Mouse (Mus musculus) cerebellum, postnatal 10 days (tissue): ENCODE measurements at regions not wholly inside any gene's neighbourhood (a gene's known extent, or its start where the extent isn't known, plus 50 kb on each side); places are given as distances from the start of the nearest gene placed in this dataset.

ENCODE experiments used
- DNase-seq, 2 experiments: peaks; one replicate each; pipeline ENCODE4 v3.0.0; 2021; ENCODE audit warnings: mixed read lengths in 2 of 2

- no peak for DNase-seq
These were observed 643.2 kb downstream of the Rnf144a start for GRCm38 (mm10) chr12:25771856-25772255.

GRCm38 (mm10) chr12:25768644-25769043 is 646.4 kb downstream of the Rnf144a start:
- peak; percentile 88 to 91 for DNase-seq

DNA sequence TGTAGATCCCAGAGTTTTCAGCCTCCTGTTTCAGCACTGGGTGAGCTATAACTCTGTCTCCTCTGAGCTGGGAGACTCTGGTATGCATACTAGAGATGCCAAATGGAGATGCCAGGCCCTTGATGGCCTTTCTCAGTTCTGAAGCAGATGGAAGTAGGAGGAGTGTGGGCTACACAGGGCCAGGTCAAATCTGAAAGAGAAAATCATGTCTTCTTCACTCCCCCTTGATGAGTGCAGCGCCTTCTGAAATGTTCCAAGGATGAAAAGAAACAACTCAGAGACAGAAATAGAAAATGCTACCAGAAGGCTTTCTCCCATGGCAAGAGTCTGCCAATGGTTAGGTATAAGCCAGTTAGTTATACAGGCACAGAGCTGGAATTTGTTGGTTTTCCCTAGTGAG is 652.0 kb downstream of the Rnf144a start:
- no peak for DNase-seq

GRCm38 (mm10) chr12:25757014-25757413 is 658.0 kb downstream of the Rnf144a start:
- DNase-seq: peak; percentile 39 to 53

DNA sequence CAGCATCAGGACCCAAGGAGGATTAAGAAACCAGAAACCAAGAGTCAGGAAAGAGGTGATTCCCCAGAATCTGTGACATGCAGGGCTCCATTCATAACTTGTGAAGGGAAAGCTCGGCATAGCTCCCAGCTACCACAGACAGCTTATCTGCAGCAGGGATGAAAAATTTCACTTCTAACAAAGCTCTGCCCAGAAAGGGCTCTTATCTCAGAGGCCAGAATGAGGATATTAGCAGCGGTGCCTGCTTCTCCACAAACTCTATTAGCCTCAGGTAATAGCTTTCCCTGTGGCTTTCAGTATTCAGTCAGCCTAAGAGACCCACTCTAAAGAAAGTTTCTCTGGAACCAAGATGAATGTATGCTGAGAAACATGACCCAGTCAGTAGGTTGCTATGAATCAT is 636.9 kb upstream of the Id2 start:
- DNase-seq: no peak

DNA sequence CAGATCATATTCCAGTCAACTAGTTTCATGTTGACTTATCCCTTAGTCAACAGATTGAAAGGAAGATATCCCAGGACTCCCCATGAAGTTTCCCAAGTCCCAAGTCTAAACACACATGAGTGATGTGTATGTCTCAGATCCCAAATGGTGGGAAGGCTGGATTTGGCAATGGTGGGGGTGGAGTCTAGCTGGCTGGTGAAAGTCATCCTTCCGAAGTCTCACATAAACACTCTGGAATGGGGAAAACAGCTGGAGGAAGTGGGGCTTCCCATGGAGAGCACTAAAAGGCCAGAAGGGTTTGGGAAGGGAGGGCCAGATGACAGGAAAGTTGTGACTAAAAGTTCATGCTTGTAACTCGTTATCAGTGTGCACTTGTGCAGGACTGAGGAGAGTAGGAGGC is 628.8 kb upstream of the Id2 start:
- DNase-seq: no peak

GRCm38 (mm10) chr12:25711186-25711585 is 614.2 kb upstream of the Id2 start:
- peak in 1 of 2 experiments; percentile 6 for DNase-seq

- DNase-seq: peak in 1 of 2 experiments; percentile 6
These were observed 606.1 kb upstream of the Id2 start for GRCm38 (mm10) chr12:25703023-25703400.

GRCm38 (mm10) chr12:25702176-25703022 is 605.5 kb upstream of the Id2 start:
- DNase-seq: peak; percentile 7

DNA sequence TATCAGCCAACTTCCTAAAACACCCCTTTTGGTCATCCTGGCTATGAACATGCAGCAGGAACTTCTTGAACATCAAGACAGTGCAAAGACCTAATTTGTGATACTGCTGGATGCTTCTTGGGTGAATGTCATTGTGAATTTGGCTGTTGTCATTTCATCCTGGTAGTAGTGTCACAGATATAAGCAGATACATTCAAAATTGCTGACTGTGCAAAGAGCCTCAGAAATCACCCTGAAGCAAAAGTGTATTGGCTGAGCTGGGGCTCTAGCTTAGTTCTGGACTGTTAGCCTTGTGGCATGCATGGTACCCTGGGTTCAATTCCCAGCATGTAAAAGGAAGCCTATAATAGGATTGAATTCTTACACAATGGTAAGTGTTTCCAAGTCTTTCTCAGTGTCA is 590.1 kb upstream of the Id2 start:
- no peak for DNase-seq

GRCm38 (mm10) chr12:25676631-25677030 is 579.7 kb upstream of the Id2 start:
- no peak for DNase-seq

GRCm38 (mm10) chr12:25668336-25668735 is 571.4 kb upstream of the Id2 start:
- DNase-seq: no peak

GRCm38 (mm10) chr12:25654456-25654855 is 557.5 kb upstream of the Id2 start:
- DNase-seq: no peak

- DNase-seq: no peak
These were observed 553.3 kb upstream of the Id2 start for GRCm38 (mm10) chr12:25650237-25650636.

GRCm38 (mm10) chr12:25628081-25628480 is 531.1 kb upstream of the Id2 start:
- DNase-seq: no peak

DNA sequence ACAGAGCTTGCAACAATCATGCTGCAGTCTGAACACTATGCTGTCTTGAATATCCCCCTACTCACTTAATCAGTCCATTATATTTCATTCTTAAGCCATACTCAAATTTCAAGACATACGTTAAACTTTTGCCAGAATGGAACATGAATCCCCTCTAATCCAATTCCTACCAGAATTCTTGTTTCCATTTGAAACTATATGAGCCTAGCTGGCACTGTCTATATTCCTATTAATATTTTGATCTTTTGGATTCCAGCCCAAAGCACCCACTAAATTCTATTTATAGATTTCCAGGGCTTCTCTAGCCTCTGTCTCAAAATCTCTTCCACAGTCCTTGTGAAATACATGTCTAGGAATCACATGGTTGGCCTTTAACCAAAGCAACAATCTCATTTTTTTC is 528.9 kb upstream of the Id2 start:
- no peak for DNase-seq

DNA sequence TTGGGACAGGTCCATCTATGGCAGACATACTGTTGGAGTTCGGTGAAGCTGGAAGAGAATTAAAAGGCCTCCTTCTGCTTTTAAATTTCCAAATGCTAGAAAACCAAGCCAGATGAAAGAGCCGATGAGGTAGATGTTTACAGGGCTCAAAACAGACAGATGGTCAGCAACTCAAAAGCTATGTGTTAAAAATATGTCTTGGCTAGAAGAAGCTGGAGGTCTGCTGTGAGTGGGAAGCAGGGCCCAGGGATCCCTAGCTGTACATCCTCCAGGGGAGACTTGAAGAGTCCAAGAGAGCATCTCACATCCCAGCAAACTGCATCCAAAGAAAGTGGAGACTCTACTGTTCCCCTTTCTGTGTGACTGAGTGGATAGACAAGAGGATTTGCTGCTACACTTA is 526.5 kb upstream of the Id2 start:
- no peak for DNase-seq

- peak; percentile 87 to 92 for DNase-seq
These were observed 524.2 kb upstream of the Id2 start for GRCm38 (mm10) chr12:25621142-25621541.

GRCm38 (mm10) chr12:25617521-25617920 is 520.6 kb upstream of the Id2 start:
- DNase-seq: no peak

DNA sequence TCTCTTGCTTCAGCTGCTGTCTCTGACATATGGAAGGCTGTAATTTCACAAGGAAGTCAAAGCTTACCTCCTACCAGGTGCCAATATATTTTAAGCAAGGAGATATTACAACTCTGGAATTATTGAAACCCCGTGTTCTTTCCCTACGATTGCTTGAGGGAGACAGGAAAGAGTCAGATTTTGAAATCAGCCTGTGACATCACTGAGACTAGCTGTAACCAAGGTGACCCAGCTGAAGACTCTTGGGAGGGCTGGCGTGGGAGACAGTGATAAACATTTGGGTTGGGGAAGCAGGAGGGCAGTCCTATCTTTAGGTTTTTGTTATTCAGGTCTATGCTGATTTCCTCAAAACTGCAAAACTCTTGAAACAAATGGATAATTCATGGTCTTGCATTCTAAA is 518.4 kb upstream of the Id2 start:
- no peak for DNase-seq

DNA sequence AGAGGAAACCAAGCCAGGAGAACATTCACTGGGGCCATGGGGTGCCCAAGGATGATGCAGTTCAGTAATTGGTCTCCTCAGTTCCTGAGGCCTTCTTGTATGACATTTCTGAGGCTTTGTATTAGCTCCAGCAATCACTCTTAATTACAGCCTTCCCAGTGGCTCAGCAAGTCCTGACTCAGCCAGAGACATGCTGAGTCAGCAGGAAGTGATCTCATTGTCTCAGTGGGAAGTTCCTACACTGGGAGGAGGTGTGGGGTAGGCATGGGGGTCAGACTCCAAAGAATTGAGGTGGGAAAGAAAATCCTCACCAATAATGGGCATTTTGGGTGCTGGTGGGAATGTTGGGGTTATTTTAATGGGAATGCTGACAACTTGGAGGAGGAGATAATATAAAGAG is 516.5 kb upstream of the Id2 start:
- peak in 1 of 2 experiments; percentile 12 for DNase-seq

- peak; percentile 58 to 68 for DNase-seq
These were observed 512.1 kb upstream of the Id2 start for GRCm38 (mm10) chr12:25609045-25609444.

GRCm38 (mm10) chr12:25605396-25605795 is 508.5 kb upstream of the Id2 start:
- DNase-seq: no peak

GRCm38 (mm10) chr12:25590262-25590661 is 493.3 kb upstream of the Id2 start:
- no peak for DNase-seq

- no peak for DNase-seq
These were observed 488.8 kb upstream of the Id2 start for GRCm38 (mm10) chr12:25585746-25586145.
